Mouse (Mus musculus) midbrain, embryonic 16.5 days (tissue): ENCODE data around the gene Cux1. TPM values are rescaled to one million over a fixed set of nuclear protein-coding genes. Genes with fewer than 3 reads are reported as not detected.

ENCODE experiments used
- ATAC-seq: fragments of 200-750 bp; cut with Nextera tagmentation; 2 replicates; pipeline ENCODE4 v1.8.0; 2017; ENCODE audit warnings: moderate TSS enrichment
- H3K27ac ChIP-seq: fragments of 300-500 bp; sonication (generic); 2 replicates; pipeline ENCODE4 v1.5.1; 2014; ENCODE audit warnings: mild to moderate bottlenecking, low read length, mixed read lengths
- H3K27me3 ChIP-seq: fragments of 300-500 bp; sonication (generic); 2 replicates; pipeline ENCODE4 v1.6.1; 2014; ENCODE audit warnings: low read depth, low read length, mixed read lengths; ENCODE audit not compliant: control insufficient read depth, insufficient read depth
- H3K36me3 ChIP-seq: fragments of 300-500 bp; sonication (generic); 2 replicates; pipeline ENCODE4 v1.6.1; 2014; ENCODE audit warnings: mild to moderate bottlenecking, low read length, moderate library complexity, mixed read lengths; ENCODE audit not compliant: control insufficient read depth, insufficient read depth
- H3K4me1 ChIP-seq: fragments of 300-500 bp; sonication (generic); 2 replicates; pipeline ENCODE4 v1.6.1; 2014; ENCODE audit warnings: mild to moderate bottlenecking, low read length, mixed read lengths; ENCODE audit not compliant: control insufficient read depth, insufficient read depth
- H3K4me2 ChIP-seq: fragments of 300-500 bp; sonication (generic); 2 replicates; pipeline ENCODE4 v1.6.1; 2014; ENCODE audit warnings: mild to moderate bottlenecking, low read length, mixed read lengths
- H3K4me3 ChIP-seq: fragments of 300-500 bp; sonication (generic); 2 replicates; pipeline ENCODE4 v1.5.1; 2014; ENCODE audit warnings: low read depth, mild to moderate bottlenecking, low read length, moderate library complexity, mixed read lengths
- H3K9ac ChIP-seq: fragments of 300-500 bp; sonication (generic); 2 replicates; pipeline ENCODE4 v1.6.1; 2014; ENCODE audit warnings: low read depth, low read length, mixed read lengths
- H3K9me3 ChIP-seq: fragments of 300-500 bp; sonication (generic); replicated peaks from 2 replicates; pipeline ENCODE4 v1.6.1; 2014; ENCODE audit warnings: mild to moderate bottlenecking, low read length, mixed read lengths; ENCODE audit not compliant: control insufficient read depth, poor library complexity, severe bottlenecking
- WGBS: fragments of 180-500 bp; shearing (Covaris S2); extraction: QIAGEN DNeasy Blood & Tissue Kit; methylation state at CpG from one replicate; pipeline ENCODE4 v1.1.7; 2014; 5-methylcytosine and 5-hydroxymethylcytosine counted together
- polyA plus RNA-seq: library from polyadenylated mRNA; unstranded; fragments of >200 nt; fragmentation: Nextera tagmentation; extraction: Ambion mirVana; gene quantifications from 2 replicates; pipeline ENCODE4 v1.2.1, GENCODE M21; 2015

Gene Cux1
- polyA plus RNA-seq, 1 experiment from 2014 or later, result 109 TPM

DNA sequence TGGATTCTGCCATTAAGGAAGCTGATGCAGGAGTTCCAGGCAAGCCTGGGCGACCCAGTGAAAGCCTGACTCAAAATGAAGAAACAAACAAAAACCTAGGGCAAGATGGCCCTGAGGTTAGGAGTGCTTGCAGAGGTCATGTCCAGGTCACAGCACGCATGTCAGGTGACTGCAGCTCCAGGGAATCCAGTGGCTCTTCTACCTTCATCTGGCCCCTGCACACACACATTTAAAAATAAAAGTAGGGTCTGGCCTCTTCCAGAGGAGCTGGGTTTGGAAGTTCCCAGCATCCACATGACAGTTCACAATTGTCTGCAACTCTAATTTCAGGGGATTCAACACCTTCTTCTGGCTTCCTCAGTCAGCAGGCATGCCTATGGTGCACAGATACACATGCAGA lies 21.7 kb upstream of the Cux1 start:
- WGBS, result 82% methylated on average over 2 of the region's 2 CpGs
- no peaks in the 10 kb centered on the region for H3K27me3 ChIP-seq

DNA sequence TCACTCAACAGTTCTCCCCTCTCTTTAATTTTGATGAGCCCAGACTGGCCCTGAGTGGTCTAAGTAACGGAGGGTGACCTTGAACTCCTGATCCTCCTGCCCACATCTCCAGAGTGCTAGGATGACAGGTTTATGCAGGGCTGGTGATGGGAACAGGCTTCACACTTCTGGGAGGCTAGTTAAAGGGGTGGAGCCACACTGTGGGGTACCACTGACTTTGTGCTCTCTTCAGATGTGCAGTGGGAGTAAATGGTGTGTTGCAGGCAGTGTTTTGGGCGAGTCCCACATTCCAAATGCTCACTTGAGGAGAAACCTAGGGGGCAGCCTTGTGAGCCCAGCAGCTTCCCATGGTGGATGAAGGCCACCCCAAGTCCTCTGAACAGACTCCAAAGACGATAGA lies 21.2 kb upstream of the Cux1 start:
- 66% methylated on average over 3 of the region's 3 CpGs for WGBS

More for the DNA sequence above, 21.7 kb upstream of the Cux1 start:
- ATAC-seq, result no peak
- Histone ChIP-seq H3K9ac (no peak overlapping the region), H3K4me3 (no peak overlapping the region), H3K4me2 (no peak overlapping the region), H3K27ac (no peak overlapping the region), H3K4me1 (no peaks in the 10 kb centered on the region), H3K9me3 (no peaks in the 10 kb centered on the region), H3K36me3 (no peaks in the 10 kb centered on the region)

DNA sequence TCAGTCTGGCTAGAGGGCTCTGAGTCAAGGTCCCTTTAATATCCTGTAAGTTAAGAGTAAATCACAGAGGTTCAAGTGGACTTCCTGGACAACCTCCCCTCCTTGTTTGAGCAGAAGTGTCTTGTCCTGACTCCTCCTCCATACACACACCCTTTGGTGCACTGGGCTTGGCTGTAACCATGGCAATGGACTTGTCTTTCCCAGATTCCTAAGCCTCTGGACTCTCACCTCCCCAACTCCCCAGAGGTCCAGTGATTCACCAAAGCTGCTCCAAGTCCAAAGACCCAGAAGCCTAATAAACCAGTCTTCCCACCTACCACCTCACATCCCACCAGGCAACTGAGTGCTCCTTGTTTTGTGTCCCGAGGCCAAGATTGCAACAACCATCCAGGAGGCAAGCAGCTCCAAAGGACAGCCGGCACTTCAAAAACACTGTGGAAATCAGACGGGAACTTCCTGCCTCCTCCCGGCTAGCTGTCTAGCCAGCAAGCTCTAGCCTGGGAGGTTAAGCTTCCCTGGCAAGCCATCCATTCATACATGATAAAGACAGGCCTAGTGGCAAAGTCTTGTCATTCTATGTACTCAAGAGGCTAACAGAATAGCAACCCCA lies 17.5 kb upstream of the Cux1 start:
- 64% methylated on average over 4 of the region's 4 CpGs for WGBS
- H3K27ac ChIP-seq, result no peak overlapping the region
- no peak overlapping the region for H3K4me3 ChIP-seq
- peaks cover 14% of the 10 kb centered on the region for H3K27me3 ChIP-seq
- 0 out of 2 replicates have a peak, but pooled peaks cover 3% of the 10 kb centered on the region for H3K9me3 ChIP-seq
- H3K4me2 ChIP-seq, result no peak overlapping the region
- no peak overlapping the region for H3K9ac ChIP-seq
- H3K4me1 ChIP-seq, result peaks cover 7% of the 10 kb centered on the region; the same call in 1 of the 2 replicates
- ATAC-seq, result no peak
- H3K36me3 ChIP-seq, result no peaks in the 10 kb centered on the region

More for the DNA sequence above, 21.2 kb upstream of the Cux1 start:
- Histone ChIP-seq H3K9ac (no peak overlapping the region), H3K27me3 (no peaks in the 10 kb centered on the region), H3K27ac (no peak overlapping the region), H3K9me3 (no peaks in the 10 kb centered on the region), H3K4me1 (no peaks in the 10 kb centered on the region), H3K4me2 (no peak overlapping the region), H3K4me3 (no peak overlapping the region), H3K36me3 (no peaks in the 10 kb centered on the region)
- ATAC-seq, result no peak

DNA sequence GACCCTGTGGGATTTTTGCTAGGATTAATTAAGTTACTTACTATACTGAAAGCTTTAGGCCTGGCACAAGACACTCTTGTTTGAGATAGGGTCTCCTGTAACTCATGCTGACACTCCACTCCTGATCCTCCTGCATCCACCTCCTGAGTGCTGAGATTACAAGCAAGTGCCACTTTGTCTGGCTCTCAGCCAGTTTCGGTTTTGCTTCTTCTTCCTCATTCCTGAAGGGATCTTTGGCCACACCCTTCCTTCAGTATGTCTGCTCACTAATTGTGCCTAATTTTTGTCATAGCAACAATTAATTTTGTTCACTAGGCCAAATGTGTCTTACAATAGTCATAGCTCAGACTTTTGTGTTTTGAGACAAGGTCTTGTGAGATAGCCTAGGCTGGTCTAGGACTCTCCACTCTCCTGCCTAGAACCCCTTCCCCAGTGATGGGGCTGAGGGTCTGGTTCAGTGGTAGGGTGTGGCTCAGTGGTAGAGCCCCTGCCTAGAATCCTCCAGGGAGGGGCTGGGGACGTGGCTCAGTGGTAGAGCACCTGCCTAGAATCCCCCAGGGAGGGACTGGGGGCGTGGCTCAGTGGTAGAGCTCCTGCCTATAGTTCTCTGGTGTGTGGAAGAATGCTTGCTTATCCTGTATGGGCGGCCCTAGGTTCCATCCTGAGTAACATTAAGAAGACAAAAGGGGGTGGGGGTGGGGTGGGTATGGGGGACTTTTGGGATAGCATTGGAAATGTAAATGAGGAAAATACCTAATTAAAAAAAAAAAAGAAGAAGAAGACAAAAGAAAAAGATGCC lies 16.6 kb upstream of the Cux1 start:
- Histone ChIP-seq H3K4me2 (no peak overlapping the region), H3K27me3 (peaks cover 14% of the 10 kb centered on the region), H3K4me1 (peaks cover 7% of the 10 kb centered on the region; the same call in 1 of the 2 replicates), H3K27ac (no peak overlapping the region), H3K9ac (no peak overlapping the region), H3K36me3 (no peaks in the 10 kb centered on the region), H3K4me3 (no peak overlapping the region), H3K9me3 (0 out of 2 replicates have a peak, but pooled peaks cover 3% of the 10 kb centered on the region)
- no peak for ATAC-seq
- WGBS, result 70% methylated on average over 4 of the region's 4 CpGs

DNA sequence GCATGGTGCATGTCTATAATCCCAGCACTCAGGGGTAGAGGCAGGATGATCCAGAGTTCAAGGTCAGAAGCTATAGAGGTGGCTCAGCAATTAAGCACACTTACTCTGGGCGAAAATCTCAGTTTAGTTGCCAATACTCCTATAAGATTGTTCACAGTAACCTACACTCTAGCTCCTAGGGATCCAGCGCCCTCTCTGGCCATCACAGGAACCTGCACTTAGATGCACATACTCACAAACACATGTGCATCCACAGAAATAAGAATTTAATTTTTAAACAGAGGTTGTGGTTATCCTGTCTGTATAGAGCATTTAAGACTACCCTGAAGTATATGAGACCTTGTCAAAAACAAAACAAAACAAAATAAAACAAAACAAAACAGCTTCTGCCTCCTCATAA lies 16.0 kb upstream of the Cux1 start:
- Histone ChIP-seq H3K36me3 (no peaks in the 10 kb centered on the region), H3K27me3 (peaks cover 14% of the 10 kb centered on the region), H3K4me2 (no peak overlapping the region), H3K4me1 (peaks cover 7% of the 10 kb centered on the region; the same call in 1 of the 2 replicates), H3K27ac (no peak overlapping the region), H3K4me3 (no peak overlapping the region), H3K9ac (no peak overlapping the region), H3K9me3 (0 out of 2 replicates have a peak, but pooled peaks cover 3% of the 10 kb centered on the region)
- ATAC-seq, result no peak
- WGBS, result 92% methylated on average over 2 of the region's 2 CpGs

DNA sequence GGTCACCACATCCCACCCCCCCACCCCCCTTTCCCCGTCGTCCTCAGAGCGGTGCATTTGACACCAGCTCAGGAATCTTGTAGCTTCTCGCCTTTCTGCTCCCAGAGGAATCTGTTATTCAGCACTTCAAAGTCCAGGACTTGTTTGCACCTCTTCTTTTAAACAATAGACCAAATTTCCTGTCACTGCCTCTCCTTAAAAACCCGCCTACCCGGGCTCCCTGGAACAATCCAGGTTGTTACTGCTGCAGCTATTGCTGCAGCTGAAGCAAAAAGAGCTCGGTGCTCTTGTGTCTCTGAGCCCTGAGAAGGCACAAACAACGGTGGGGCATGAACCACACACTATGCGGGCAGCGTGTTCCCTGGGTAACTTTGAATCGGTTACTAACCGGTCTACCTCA lies 14.9 kb upstream of the Cux1 start:
- no peak overlapping the region for H3K4me3 ChIP-seq
- peaks cover 14% of the 10 kb centered on the region for H3K27me3 ChIP-seq
- H3K9ac ChIP-seq, result no peak overlapping the region
- ATAC-seq, result no peak
- peaks cover 7% of the 10 kb centered on the region; the same call in 1 of the 2 replicates for H3K4me1 ChIP-seq
- no peaks in the 10 kb centered on the region for H3K36me3 ChIP-seq
- no peak overlapping the region for H3K27ac ChIP-seq
- no peak overlapping the region; the same call in 1 of the 2 replicates for H3K4me2 ChIP-seq
- 7% methylated on average over 12 of the region's 12 CpGs for WGBS
- 0 out of 2 replicates have a peak, but pooled peaks cover 3% of the 10 kb centered on the region for H3K9me3 ChIP-seq

DNA sequence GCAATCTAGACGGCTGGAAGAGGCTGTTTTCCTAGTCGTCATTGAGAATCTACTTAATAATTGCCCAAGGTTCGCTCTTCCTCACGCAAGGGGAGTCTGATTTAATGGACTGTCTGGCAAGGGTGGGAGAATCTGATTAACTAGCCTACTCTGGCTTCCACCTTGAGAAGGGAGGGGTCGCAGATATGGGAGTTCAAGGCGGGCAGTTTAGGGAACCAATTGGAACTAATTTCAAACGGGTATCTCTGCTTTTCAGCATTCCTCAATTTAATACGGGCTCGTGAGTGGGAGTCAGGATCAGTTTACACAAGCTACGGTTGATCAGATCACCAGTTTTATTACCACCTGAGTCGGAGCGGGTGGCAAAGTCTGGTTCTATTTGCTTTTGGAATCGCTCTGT lies 14.3 kb upstream of the Cux1 start:
- H3K9ac ChIP-seq, result no peak overlapping the region
- peak overlapping the region; percentile 31; the same call in 1 of the 2 replicates for H3K4me2 ChIP-seq
- 0 out of 2 replicates have a peak, but pooled peaks cover 3% of the 10 kb centered on the region for H3K9me3 ChIP-seq
- WGBS, result 3% methylated on average over 13 of the region's 13 CpGs
- ATAC-seq, result no peak
- no peak overlapping the region for H3K4me3 ChIP-seq
- no peak overlapping the region for H3K27ac ChIP-seq
- peaks cover 14% of the 10 kb centered on the region for H3K27me3 ChIP-seq
- peaks cover 7% of the 10 kb centered on the region; the same call in 1 of the 2 replicates for H3K4me1 ChIP-seq
- no peaks in the 10 kb centered on the region for H3K36me3 ChIP-seq

DNA sequence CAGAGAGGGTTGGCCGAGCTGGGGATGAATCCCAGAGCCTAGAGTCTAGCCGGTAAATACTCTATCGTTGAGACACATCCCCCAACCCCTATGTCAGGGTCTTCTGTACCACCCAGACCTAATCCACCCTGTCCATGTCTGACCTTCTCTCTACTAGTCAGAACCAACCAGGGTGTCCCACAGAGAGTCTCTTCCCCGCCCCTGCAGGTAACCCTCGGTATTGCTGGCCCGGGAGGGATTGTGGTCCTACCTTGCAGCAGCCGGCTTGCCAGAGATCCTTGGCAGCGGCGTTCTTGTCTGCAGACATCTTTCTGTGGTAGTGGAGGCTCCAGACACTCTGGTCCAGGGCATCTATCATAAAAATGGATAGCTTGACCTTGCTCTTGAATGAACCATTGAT lies 13.9 kb upstream of the Cux1 start:
- Histone ChIP-seq H3K36me3 (no peaks in the 10 kb centered on the region), H3K4me3 (no peak overlapping the region), H3K27ac (no peak overlapping the region), H3K4me1 (peaks cover 7% of the 10 kb centered on the region; the same call in 1 of the 2 replicates), H3K9me3 (0 out of 2 replicates have a peak, but pooled peaks cover 3% of the 10 kb centered on the region), H3K27me3 (peaks cover 14% of the 10 kb centered on the region), H3K4me2 (no peak overlapping the region), H3K9ac (no peak overlapping the region)
- WGBS, result 17% methylated on average over 9 of the region's 9 CpGs
- ATAC-seq, result no peak

DNA sequence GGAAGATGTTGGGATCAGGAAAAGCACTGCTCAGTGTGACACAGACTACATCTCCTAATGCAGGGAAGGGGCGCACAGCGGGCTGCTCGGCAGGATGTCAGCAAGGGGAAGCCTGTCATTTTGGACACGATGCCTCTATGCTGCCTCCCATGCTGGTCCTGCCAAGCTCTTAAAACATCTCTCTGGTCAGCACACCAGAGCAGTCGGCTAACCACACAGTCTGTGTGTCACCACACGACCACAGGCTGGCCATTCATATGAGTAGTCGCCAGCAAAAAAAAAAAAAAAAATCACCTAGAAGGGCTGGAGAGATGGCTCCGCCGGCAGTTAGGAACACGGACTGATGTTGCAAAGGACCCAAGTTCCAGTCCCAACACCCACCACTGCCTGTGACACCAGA lies 10.9 kb upstream of the Cux1 start:
- H3K27ac ChIP-seq, result no peak overlapping the region
- ATAC-seq, result no peak
- H3K4me2 ChIP-seq, result no peak overlapping the region
- H3K9ac ChIP-seq, result no peak overlapping the region
- no peaks in the 10 kb centered on the region for H3K36me3 ChIP-seq
- no peak overlapping the region for H3K4me3 ChIP-seq
- 0 out of 2 replicates have a peak, but pooled peaks cover 1% of the 10 kb centered on the region for H3K9me3 ChIP-seq
- H3K27me3 ChIP-seq, result peaks cover 14% of the 10 kb centered on the region
- peaks cover 7% of the 10 kb centered on the region; the same call in 1 of the 2 replicates for H3K4me1 ChIP-seq
- 55% methylated on average over 10 of the region's 10 CpGs for WGBS
